ENCODE assay signal across 8 mouse cellular contexts in genomic region chr5:52669426-52670191, GRCm38 (mm10). TPM values are rescaled to one million over a fixed set of nuclear protein-coding genes. Genes with fewer than 3 reads are reported as not detected.
A peak's percentile ranks its signal among the peaks of the same experiment; 100 is the strongest.
DNase-seq lines count a peak whose midpoint lies in the region; ATAC-seq lines count a peak whose summit lies in the region.

Gene Sepsecs, minus strand, starts transcription at chr5:52669708.

- ATAC-seq in intestine, embryonic 14.5 days (replicated peaks; ENCODE audit: low FRiP score, low TSS enrichment, low read depth): peak; percentile 96

- H3K4me2 ChIP-seq in intestine, embryonic 14.5 days (ENCODE audit: low read length): peak within 1 kb of the TSS; percentile 76

- WGBS in intestine, embryonic 14.5 days: 4% methylated on average over 55 of the region's 56 CpGs

- no peaks in the 10 kb centered on the region for H3K27me3 ChIP-seq in intestine, embryonic 14.5 days (replicated peaks; ENCODE audit: control insufficient read depth, insufficient read depth, low read length)

- H3K9me3 ChIP-seq in intestine, embryonic 14.5 days (ENCODE audit: control insufficient read depth, low read length): no peaks in the 10 kb centered on the region

- H3K9ac ChIP-seq in intestine, embryonic 14.5 days (ENCODE audit: low read length): peak within 1 kb of the TSS; percentile 82

- H3K4me1 ChIP-seq in intestine, embryonic 14.5 days (replicated peaks; ENCODE audit: control insufficient read depth, insufficient read depth, low read length): peaks cover 7% of the 10 kb centered on the region; the same call in 1 of the 2 replicates

- peak within 1 kb of the TSS; percentile 81 for H3K4me3 ChIP-seq in intestine, embryonic 14.5 days (ENCODE audit: low read depth, low read length)

- H3K27ac ChIP-seq in intestine, embryonic 14.5 days (ENCODE audit: low read depth): 0 out of 2 replicates have a peak within 1 kb of the TSS, but pooled peaks have one; percentile 54

- peaks cover 10% of the 10 kb centered on the region for H3K36me3 ChIP-seq in intestine, embryonic 14.5 days (ENCODE audit: control insufficient read depth, insufficient read depth, low read length)

- peak; percentile 97 to 98 for DNase-seq in adrenal gland, adult 18-20 months (ENCODE audit: low spot score in 2 of 2)
- peak; percentile 94 for DNase-seq in embryo, embryonic 11 days
- DNase-seq in gastrocnemius, postnatal 25 days: peak; percentile 88
- DNase-seq in intestine, embryonic 14.5 days (ENCODE audit: low spot score): peak; percentile 96
- DNase-seq in left cerebral cortex, postnatal 14 days (ENCODE audit: low spot score in 2 of 2): peak; percentile 93 to 95
- DNase-seq in mesoderm, embryonic 11.5 days (ENCODE audit: low read depth, low spot score): peak; percentile 93
- DNase-seq in right cerebral cortex, postnatal 36 days (ENCODE audit: low spot score in 2 of 2): peak; percentile 83 to 88
- DNase-seq in yolk sac, embryonic 10.5 days (ENCODE audit: low spot score): peak; percentile 91

- intact Hi-C loops in left cerebral cortex, postnatal 14 days (cut with DNase I): no loop called here

RNA-seq across cellular contexts. Expression of gene Sepsecs, which starts in this region (rescaled TPM):
- total RNA-seq in adrenal gland, adult 18-20 months (2021): 10 to 100 TPM; 13.0 to 14.3 TPM
- 1 to 10 TPM; 4.7 to 5.0 TPM for total RNA-seq in gastrocnemius, postnatal 25 days (2021)
- polyA plus RNA-seq in intestine, embryonic 14.5 days (2014; fragmentation: Nextera tagmentation; extraction: Ambion mirVana): 10.9 and 11.3 TPM in 2 replicates
- total RNA-seq in left cerebral cortex, postnatal 14 days (2021): 10 to 100 TPM; 10.0 to 10.7 TPM

Comparison
In these comparisons a context has a peak if more than half of its experiments do, and no peak if none do; other contexts are left out.
1. Peak in every context shown above with its lines: DNase-seq, ATAC-seq, H3K4me3 ChIP-seq and H3K27ac ChIP-seq.